13 mouse cellular contexts compared by ENCODE assay signal in the genomic region with DNA sequence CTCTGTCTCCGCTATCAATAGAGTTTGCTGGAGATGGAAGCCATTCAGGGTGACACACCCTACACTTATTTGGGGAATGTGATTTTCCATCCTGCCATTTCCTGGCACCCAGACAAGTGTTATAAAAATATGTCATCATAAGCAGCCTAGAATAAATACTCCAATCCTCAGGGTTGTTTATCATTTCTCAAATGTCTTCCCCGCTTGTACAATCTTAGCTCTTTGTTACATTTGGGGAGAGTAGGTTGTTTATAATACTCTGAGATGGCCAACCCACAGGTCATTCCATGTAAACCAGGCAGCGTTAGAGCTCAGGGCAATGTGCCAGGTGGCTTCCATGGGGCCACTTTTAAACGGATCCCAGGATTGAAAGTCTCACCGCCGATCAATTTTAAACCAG.
A peak's percentile ranks its signal among the peaks of the same experiment; 100 is the strongest.
DNase-seq lines count a peak whose midpoint lies in the region; ATAC-seq lines count a peak whose summit lies in the region.
"Had no signal": no experiment of that assay in that cellular context is flagged by ENCODE, and none has a peak within 500 bp of the region (broad histone marks: within the 10 kb centered on the region; RNA-seq: fewer than 3 reads in every experiment).

No protein-coding gene starts in this region.

- 89% methylated on average over 6 of the region's 6 CpGs for WGBS in forebrain, embryonic 14.5 days
- WGBS in forebrain, embryonic 12.5 days, result 82% methylated on average over 6 of the region's 6 CpGs
- 53% methylated on average over 6 of the region's 6 CpGs for WGBS in kidney, embryonic 16.5 days
- WGBS in stomach, embryonic 15.5 days, result 27% methylated on average over 6 of the region's 6 CpGs
- 90% methylated on average over 6 of the region's 6 CpGs for WGBS in midbrain, embryonic 10.5 days

- no peaks in the 10 kb centered on the region for H3K36me3 ChIP-seq in forebrain, embryonic 14.5 days (ENCODE audit: control insufficient read depth, insufficient read depth, low read length)
- H3K36me3 ChIP-seq in forebrain, embryonic 12.5 days (replicated peaks), result no peaks in the 10 kb centered on the region
- H3K36me3 ChIP-seq in kidney, embryonic 16.5 days (ENCODE audit: insufficient read depth, low read length), result no peaks in the 10 kb centered on the region
- no peaks in the 10 kb centered on the region for H3K36me3 ChIP-seq in stomach, embryonic 15.5 days
- no peaks in the 10 kb centered on the region for H3K36me3 ChIP-seq in midbrain, embryonic 10.5 days
- H3K36me3 ChIP-seq: embryonic facial prominence, embryonic 15.5 days; heart, embryonic 15.5 days had no signal

- no peaks in the 10 kb centered on the region for H3K4me1 ChIP-seq in forebrain, embryonic 14.5 days (ENCODE audit: control insufficient read depth, insufficient read depth, low read length)
- no peaks in the 10 kb centered on the region for H3K4me1 ChIP-seq in forebrain, embryonic 12.5 days
- H3K4me1 ChIP-seq in kidney, embryonic 16.5 days (ENCODE audit: insufficient read depth, low read length), result peaks cover 18% of the 10 kb centered on the region
- H3K4me1 ChIP-seq in stomach, embryonic 15.5 days, result peaks cover 8% of the 10 kb centered on the region; the same call in 1 of the 2 replicates
- H3K4me1 ChIP-seq in midbrain, embryonic 10.5 days, result no peaks in the 10 kb centered on the region
- H3K4me1 ChIP-seq: embryonic facial prominence, embryonic 15.5 days had no signal

- H3K4me2 ChIP-seq in forebrain, embryonic 14.5 days (ENCODE audit: low read length), result no peak overlapping the region
- H3K4me2 ChIP-seq in forebrain, embryonic 12.5 days, result no peak overlapping the region
- H3K4me2 ChIP-seq in kidney, embryonic 16.5 days (replicated peaks; ENCODE audit: low read depth, low read length), result no peak overlapping the region
- no peak overlapping the region for H3K4me2 ChIP-seq in stomach, embryonic 15.5 days
- H3K4me2 ChIP-seq: embryonic facial prominence, embryonic 15.5 days; heart, embryonic 15.5 days had no signal

- no peaks in the 10 kb centered on the region for H3K27me3 ChIP-seq in forebrain, embryonic 14.5 days (replicated peaks; ENCODE audit: control insufficient read depth, insufficient read depth, low read length)
- 0 out of 2 replicates have a peak, but pooled peaks cover 3% of the 10 kb centered on the region for H3K27me3 ChIP-seq in forebrain, embryonic 12.5 days
- no peaks in the 10 kb centered on the region for H3K27me3 ChIP-seq in kidney, embryonic 16.5 days (ENCODE audit: insufficient read depth, low read length)
- H3K27me3 ChIP-seq in stomach, embryonic 15.5 days (replicated peaks), result no peaks in the 10 kb centered on the region
- no peaks in the 10 kb centered on the region for H3K27me3 ChIP-seq in midbrain, embryonic 10.5 days (ENCODE audit: low read depth, poor library complexity, severe bottlenecking)
- H3K27me3 ChIP-seq: embryonic facial prominence, embryonic 15.5 days; heart, embryonic 15.5 days had no signal

- no peak for ATAC-seq in forebrain, embryonic 14.5 days
- no peak for ATAC-seq in forebrain, embryonic 12.5 days (ENCODE audit: low FRiP score)
- ATAC-seq in kidney, embryonic 16.5 days (ENCODE audit: low FRiP score, low TSS enrichment), result no peak
- ATAC-seq in stomach, embryonic 15.5 days (ENCODE audit: insufficient read depth, low FRiP score, low read depth), result no peak

- peak; percentile 25 for DNase-seq in forebrain, embryonic 14.5 days (ENCODE audit: low spot score)
- peak; percentile 3 for DNase-seq in kidney, postnatal 14 days
- DNase-seq in lung, adult 18-20 months, result peak; percentile 19 to 63
- DNase-seq in right cerebral cortex, postnatal 4 days, result no peak
- no peak for DNase-seq in midbrain, embryonic 10.5 days (ENCODE audit: low spot score)
- DNase-seq: cerebellum, adult 9-10 months; right cerebral cortex, adult 18-20 months; thymus, adult 2 months had no signal

- H3K9me3 ChIP-seq in forebrain, embryonic 14.5 days (replicated peaks; ENCODE audit: control insufficient read depth, low read length), result no peaks in the 10 kb centered on the region
- no peaks in the 10 kb centered on the region for H3K9me3 ChIP-seq in forebrain, embryonic 12.5 days
- no peaks in the 10 kb centered on the region; the same call in 1 of the 2 replicates for H3K9me3 ChIP-seq in kidney, embryonic 16.5 days (ENCODE audit: low read length)
- no peaks in the 10 kb centered on the region for H3K9me3 ChIP-seq in stomach, embryonic 15.5 days
- no peaks in the 10 kb centered on the region for H3K9me3 ChIP-seq in midbrain, embryonic 10.5 days (replicated peaks)
- H3K9me3 ChIP-seq: embryonic facial prominence, embryonic 15.5 days; heart, embryonic 15.5 days had no signal

- no peak overlapping the region for H3K9ac ChIP-seq in forebrain, embryonic 14.5 days (ENCODE audit: low read length)
- no peak overlapping the region for H3K9ac ChIP-seq in forebrain, embryonic 12.5 days
- no peak overlapping the region for H3K9ac ChIP-seq in kidney, embryonic 16.5 days (replicated peaks; ENCODE audit: low read length)
- H3K9ac ChIP-seq in stomach, embryonic 15.5 days, result no peak overlapping the region
- H3K9ac ChIP-seq: embryonic facial prominence, embryonic 15.5 days; heart, embryonic 15.5 days had no signal

- H3K4me3 ChIP-seq in forebrain, embryonic 14.5 days (ENCODE audit: low read depth, low read length), result no peak overlapping the region
- H3K4me3 ChIP-seq in forebrain, embryonic 12.5 days (replicated peaks), result no peak overlapping the region
- H3K4me3 ChIP-seq in kidney, embryonic 16.5 days (ENCODE audit: low read length), result no peak overlapping the region
- no peak overlapping the region for H3K4me3 ChIP-seq in stomach, embryonic 15.5 days (replicated peaks)
- no peak overlapping the region for H3K4me3 ChIP-seq in midbrain, embryonic 10.5 days
- H3K4me3 ChIP-seq: embryonic facial prominence, embryonic 15.5 days; heart, embryonic 15.5 days had no signal

- no peak overlapping the region for H3K27ac ChIP-seq in forebrain, embryonic 14.5 days (ENCODE audit: low read depth, low read length)
- no peak overlapping the region for H3K27ac ChIP-seq in forebrain, embryonic 12.5 days
- H3K27ac ChIP-seq in kidney, embryonic 16.5 days (ENCODE audit: low read length), result no peak overlapping the region
- peak overlapping the region; percentile 48; the same call in 1 of the 2 replicates for H3K27ac ChIP-seq in stomach, embryonic 15.5 days
- no peak overlapping the region for H3K27ac ChIP-seq in midbrain, embryonic 10.5 days (replicated peaks)
- H3K27ac ChIP-seq: embryonic facial prominence, embryonic 15.5 days; heart, embryonic 15.5 days had no signal

Comparison
In these comparisons a context has a peak if more than half of its experiments do, and no peak if none do; other contexts are left out.
1. DNase-seq: peak in forebrain, embryonic 14.5 days (single experiment), kidney, postnatal 14 days (single experiment) and lung, adult 18-20 months (2 of 2); none in right cerebral cortex, postnatal 4 days (single experiment) and midbrain, embryonic 10.5 days (single experiment).